Mouse (Mus musculus): Measurements from ENCODE around the gene Ifna9.
"Not testable (repeated sequence)": the region's sequence is repeated elsewhere in the genome, so short reads cannot be mapped to it uniquely, and the experiment has no call there.

Gene Ifna9

DNA sequence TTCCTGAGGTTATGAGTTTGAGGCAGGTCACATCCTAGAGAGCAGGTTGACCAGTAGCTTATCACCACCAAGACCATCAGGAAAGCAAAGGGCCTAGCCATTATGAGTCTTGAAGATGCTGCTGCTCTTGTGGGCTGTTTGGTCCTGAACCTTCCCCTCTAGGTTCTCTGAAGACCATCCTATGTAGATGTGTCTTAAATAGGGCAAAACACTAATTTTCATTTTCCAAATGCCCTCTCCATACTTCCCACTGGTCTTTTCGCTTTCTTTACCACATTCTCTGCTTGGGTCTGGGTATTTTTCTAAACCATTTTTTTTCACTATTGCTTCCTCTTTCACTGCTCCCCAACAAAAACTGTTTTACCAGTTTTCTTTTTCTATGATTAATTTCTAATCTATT lies at the start of gene Ifna9:
TSS of gene Ifna9 (minus strand) at position 101 of the 400 bp plus-strand sequence.
- DNase-seq (ENCODE audit: low spot score in 2 of 2): no peak

DNA sequence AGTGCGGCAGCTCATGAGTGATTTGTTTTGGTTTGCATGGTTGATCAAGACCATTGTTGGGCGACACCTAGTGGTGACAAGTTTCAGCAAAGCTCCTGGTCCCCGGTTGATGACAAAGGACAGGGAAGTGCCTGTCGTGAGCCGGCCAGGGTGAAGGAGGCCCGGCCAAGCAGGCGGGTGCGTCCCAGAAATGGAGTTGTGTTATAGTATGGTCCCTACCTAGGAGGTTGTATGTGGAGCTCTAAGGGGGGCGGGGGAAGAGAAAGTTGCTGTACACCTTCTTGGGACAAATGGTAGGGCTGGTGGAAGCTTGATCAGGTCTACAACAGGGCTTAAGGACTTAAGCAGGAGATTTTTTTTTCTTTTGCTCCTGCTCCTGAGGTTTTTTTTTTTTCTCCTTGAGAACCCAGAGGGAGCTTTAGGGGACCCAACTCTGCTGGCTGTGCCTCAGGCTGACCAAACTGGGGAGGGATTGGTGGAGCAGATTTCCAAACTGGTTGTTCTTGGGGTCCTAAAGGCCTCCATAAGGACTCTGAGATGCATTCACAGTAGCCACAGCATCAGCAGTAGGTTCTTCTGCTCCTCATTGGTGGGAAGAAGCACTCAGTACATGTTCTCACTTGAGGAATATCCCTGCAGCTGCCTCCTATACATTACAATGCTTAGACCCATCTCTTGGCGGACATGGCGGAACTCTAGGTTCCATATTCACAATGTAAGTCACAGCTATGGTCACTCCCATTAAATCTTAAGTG lies 49.1 kb upstream of the Ifna9 start:
- peak; percentile 80 to 96 for DNase-seq (ENCODE audit: low spot score in 2 of 2)

DNA sequence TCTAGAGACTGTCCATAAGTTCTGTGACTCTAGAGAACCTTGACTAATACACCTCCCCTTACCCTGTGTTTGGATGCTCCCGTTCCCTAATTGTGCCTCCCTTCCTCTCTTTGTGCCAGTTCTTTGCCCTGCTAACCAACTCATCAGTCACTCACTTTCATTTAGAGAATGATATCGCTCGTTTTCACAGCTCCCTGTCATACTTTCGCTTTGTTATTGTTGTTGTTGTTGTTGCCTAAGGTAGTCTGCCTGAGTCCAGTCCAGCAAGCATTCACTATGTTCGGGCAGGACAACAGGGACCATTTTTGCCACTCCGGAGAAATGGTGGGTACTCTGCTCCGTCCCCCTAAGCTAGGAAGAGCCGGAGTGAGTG lies 48.5 kb upstream of the Ifna9 start:
- no peak for DNase-seq (ENCODE audit: low spot score in 2 of 2)

DNA sequence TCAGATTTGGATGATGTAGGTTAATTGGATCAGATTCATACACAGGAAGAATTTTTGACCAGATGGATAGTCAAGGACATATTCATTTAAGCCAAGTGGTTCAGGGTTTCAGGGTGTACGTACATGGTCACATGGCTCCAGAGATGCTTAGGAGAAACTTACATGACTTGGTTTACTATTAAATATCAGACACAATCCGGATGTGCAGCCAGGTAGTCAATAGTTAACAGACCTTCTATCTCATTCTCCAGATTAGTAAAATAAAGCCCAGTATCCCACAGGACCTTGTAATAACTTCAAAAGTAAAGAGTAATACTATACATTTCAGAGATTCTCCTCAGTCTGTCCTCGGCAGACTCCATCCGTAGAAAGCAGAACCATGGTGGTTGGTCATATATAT lies 42.1 kb upstream of the Ifna9 start, which contains the start of gene C87499:
TSS of gene C87499 (minus strand) at position 101 of the 400 bp plus-strand sequence.
- no peak for DNase-seq (ENCODE audit: low spot score in 2 of 2)

DNA sequence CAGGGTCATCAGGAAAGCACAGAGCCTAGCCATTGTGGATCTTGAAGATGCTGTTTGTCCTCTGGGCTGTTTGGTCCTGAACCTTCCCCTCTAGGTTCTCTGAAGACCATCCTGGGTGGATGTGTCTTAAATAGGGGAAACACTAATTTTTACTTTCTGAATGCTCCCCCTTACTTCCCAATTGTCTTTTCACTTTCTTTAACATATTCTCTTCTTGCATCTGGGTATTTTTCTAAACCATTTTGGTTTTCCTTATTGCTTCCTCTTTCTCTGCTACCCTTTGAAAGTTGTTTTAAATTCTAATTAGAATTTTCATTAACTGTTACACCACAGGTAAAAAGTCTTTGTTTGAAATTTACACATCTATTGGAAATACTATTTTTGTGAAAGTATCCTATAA lies 11.1 kb upstream of the Ifna9 start, which contains the start of gene Ifna12:
TSS of gene Ifna12 (minus strand) at position 101 of the 400 bp plus-strand sequence.
- no peak for DNase-seq (ENCODE audit: low spot score in 2 of 2)

DNA sequence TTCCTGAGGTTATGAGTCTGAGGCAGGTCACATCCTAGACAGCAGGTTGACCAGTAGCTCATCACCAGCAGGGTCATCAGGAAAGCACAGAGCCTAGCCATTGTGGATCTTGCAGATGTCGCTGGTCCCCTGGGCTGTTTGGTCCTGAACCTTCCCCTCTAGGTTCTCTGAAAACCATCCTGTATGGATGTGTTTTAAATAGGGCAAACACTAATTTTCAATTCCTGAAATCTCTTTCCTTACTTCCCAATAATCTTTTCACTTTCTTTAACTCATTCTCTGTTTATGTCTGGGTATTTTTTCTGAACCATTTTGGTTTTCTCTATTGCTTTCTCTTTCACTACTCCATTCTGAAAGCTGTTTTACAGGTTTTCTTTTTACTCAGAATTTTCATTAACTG lies 20.5 kb downstream of the Ifna9 start, which contains the start of gene Ifna14:
TSS of gene Ifna14 (minus strand) at position 101 of the 400 bp plus-strand sequence.
- DNase-seq (ENCODE audit: low spot score in 2 of 2): no peak

DNA sequence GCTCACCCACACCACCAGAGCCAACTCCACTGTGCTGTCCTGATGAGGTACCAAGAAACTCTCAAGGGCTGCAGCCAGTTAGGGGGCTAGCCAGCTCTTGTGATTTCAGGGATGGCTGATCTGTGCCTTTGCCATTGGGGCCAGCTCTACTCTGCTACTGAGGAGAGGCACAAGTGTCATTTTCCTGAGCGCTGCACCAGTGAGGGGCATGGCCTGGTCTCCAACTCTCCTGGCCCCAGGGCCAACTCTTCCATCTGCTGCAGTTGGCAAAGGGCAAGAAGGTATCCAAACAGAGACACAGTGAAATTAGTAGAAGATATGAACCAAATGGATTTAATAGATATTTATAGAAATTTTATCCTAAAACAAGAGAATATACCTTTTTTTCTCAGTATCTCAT lies 30.4 kb downstream of the Ifna9 start:
- no peak for DNase-seq (ENCODE audit: low spot score in 2 of 2)

DNA sequence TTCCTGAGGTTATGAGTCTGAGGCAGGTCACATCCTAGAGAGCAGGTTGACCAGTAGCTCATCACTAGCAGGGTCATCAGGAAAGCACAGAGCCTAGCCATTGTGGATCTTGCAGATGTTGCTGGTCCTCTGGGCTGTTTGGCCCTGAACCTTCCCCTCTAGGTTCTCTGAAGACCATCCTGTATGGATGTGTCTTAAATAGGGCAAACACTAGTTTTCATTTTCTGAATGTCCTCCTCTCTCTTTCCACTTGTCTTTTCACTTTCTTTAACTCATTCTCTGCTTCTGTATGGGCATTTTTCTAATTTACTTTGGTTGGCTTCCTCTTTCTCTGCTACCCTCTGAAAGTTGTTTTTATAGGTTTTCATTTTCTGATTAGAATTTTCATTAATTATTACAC lies 34.0 kb downstream of the Ifna9 start, which contains the start of gene Ifna15:
TSS of gene Ifna15 (minus strand) at position 101 of the 400 bp plus-strand sequence.
- not testable (repeated sequence) for DNase-seq (ENCODE audit: low spot score in 2 of 2)

DNA sequence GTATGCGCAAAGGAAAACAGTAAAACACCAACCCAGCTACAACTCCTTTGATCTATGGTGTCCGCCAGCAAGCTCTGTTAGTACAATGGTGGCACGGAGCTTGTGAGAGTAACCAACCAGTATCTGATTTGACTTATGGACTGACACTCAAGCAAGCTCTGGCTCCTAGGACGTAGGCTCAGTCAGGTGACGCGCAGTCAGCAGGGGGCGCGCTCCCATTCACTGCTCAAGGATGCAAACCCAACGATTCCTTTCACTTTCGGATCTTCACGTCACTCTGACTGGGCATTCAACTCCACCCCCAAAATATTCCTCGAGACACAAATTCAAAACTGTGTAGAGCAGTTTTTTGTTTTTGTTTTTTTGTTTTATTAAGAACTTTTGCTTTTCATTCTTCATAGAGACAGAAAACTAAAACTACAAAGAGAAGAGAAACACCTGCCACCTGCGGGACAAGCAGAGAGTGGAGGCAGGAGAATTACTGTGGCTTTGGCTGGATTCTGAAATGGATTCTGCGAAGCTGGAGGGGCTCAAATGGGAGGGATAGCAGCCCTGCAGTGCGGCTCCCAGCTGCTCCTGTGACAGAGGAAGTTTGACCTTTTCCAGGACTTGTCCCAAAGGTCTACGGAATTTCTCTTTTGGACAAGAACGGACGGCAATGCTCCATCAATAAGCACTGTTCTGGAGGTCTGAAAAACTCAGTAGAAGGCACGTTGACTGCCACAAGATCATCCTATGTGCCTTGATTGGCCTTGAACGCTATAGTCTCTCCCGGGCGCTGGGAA lies 41.8 kb downstream of the Ifna9 start:
- peak; percentile 62 to 66 for DNase-seq (ENCODE audit: low spot score in 2 of 2)

DNA sequence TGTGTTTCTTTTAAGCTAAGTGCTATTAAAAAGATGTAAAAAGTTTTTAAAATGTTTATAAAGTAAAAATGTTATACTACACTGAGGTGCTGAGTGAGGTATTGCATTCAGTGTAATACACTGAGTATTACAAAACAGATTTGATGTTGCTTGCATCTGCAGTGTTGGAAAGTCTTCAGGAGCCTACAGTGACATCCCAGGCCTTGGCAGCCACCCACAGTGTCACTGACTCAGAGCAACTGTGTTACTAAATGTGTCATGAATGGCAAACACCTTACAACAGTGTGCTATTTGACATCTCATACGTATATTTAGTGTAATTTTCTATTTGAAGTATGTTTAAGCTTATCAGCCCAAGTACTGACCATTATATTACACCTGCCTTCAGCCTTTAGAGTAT lies 44.2 kb downstream of the Ifna9 start:
- no peak for DNase-seq (ENCODE audit: low spot score in 2 of 2)

DNA sequence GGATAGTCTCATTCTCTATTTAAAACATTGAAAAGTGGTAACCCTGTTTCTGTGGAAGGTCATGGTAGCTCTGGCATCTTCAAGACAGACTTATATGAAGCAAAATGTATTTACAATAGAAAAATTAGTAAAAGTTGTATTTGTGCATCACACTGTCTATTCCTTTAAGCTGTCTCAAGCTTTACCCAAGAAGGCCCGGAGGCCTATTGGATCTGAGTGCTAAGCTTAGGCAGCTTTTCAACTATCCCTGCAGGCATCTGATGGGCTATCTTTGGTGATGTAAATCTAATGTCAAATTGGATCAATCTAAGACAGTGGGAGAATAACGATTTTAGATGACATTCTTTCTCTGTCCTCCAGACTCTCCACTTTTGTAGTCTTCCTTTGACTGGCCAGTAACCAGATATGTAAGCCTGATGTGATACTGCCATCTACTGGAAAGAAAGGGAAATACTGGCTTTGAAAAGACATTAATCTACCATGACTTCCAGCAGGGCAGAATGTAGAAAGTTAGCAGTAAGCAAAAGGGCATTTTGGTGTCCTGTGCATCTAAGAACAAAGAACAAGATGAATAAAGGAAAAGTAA lies 48.4 kb downstream of the Ifna9 start:
- DNase-seq (ENCODE audit: low spot score in 2 of 2): no peak
